Mouse (Mus musculus) CH12.LX (cell line): ENCODE measurements around the gene Dydc2.

Experiments used
- ELF1 ChIP-seq: IDR thresholded peaks from 2 replicates; pipeline ENCODE4 v1.6.1; 2014; ENCODE audit warnings: low read depth, mild to moderate bottlenecking, inconsistent platforms, low read length, improper control_type of control experiment
- EP300 ChIP-seq: IDR thresholded peaks from 2 replicates; pipeline ENCODE4 v1.6.1; 2011; ENCODE audit warnings: low read length, improper control_type of control experiment
- KAT2A ChIP-seq: IDR thresholded peaks from 2 replicates; pipeline ENCODE4 v1.6.1; 2012; ENCODE audit warnings: low read length, improper control_type of control experiment, inconsistent platforms; ENCODE audit not compliant: insufficient replicate concordance
- POLR2A ChIP-seq: IDR thresholded peaks from 2 replicates; pipeline ENCODE4 v1.6.1; 2011; ENCODE audit warnings: low read depth, mild to moderate bottlenecking, improper control_type of control experiment, low read length
- USF2 ChIP-seq: conservative IDR thresholded peaks from 2 replicates; pipeline ENCODE4 v1.6.1; 2011; ENCODE audit warnings: low read depth, low read length, improper control_type of control experiment
- ZMIZ1 ChIP-seq: IDR thresholded peaks from 2 replicates; pipeline ENCODE4 v1.6.1; 2012; ENCODE audit warnings: low read depth, mild to moderate bottlenecking, inconsistent platforms, low read length, improper control_type of control experiment

- TF ChIP-seq POLR2A (no peak), EP300 (no peak), ZMIZ1 (no peak), KAT2A (no peak), USF2 (no peak), ELF1 (no peak)
These were observed 27.4 kb upstream of the Dydc2 start for GRCm38 (mm10) chr14:41096296-41096860.
